Mouse (Mus musculus) lung, embryonic 14.5 days (tissue): Measurements from ENCODE around the gene Hamp. TPM values are rescaled to one million over a fixed set of nuclear protein-coding genes. Genes with fewer than 3 reads are reported as not detected.

Experiments used
- ATAC-seq: fragments of 200-750 bp; cut with Nextera tagmentation; 2 replicates; pipeline ENCODE4 v1.8.0; 2017; ENCODE audit warnings: mild to moderate bottlenecking, moderate TSS enrichment, moderate library complexity; ENCODE audit not compliant: insufficient read depth
- DNase-seq: peaks from one replicate; pipeline ENCODE4 v3.0.0-alpha.2; 2015
- H3K27ac ChIP-seq: fragments of 300-500 bp; sonication (generic); 2 replicates; pipeline ENCODE4 v1.5.1; 2014; ENCODE audit warnings: low read depth, mild to moderate bottlenecking, moderate library complexity
- H3K27me3 ChIP-seq: fragments of 300-500 bp; sonication (generic); 2 replicates; pipeline ENCODE4 v1.6.1; 2014; ENCODE audit warnings: low read length, control low read depth; ENCODE audit not compliant: insufficient read depth
- H3K36me3 ChIP-seq: fragments of 300-500 bp; sonication (generic); 2 replicates; pipeline ENCODE4 v1.6.1; 2014; ENCODE audit warnings: control low read depth; ENCODE audit not compliant: insufficient read depth
- H3K4me1 ChIP-seq: fragments of 300-500 bp; sonication (generic); 2 replicates; pipeline ENCODE4 v1.6.1; 2014; ENCODE audit warnings: antibody characterized with exemption, control low read depth; ENCODE audit not compliant: insufficient read depth
- H3K4me2 ChIP-seq: fragments of 300-500 bp; sonication (generic); 2 replicates; pipeline ENCODE4 v1.6.1; 2014; ENCODE audit warnings: mild to moderate bottlenecking
- H3K4me3 ChIP-seq: fragments of 300-500 bp; sonication (generic); 2 replicates; pipeline ENCODE4 v1.5.1; 2014; ENCODE audit warnings: low read depth, low read length
- H3K9ac ChIP-seq: fragments of 300-500 bp; sonication (generic); 2 replicates; pipeline ENCODE4 v1.6.1; 2014
- H3K9me3 ChIP-seq: fragments of 300-500 bp; sonication (generic); 2 replicates; pipeline ENCODE4 v1.6.1; 2016; ENCODE audit warnings: low read depth, low read length, control low read depth
- CTCF ChIP-seq: IDR thresholded peaks from 2 replicates; pipeline ENCODE4 v1.5.1; 2016; ENCODE audit warnings: antibody characterized with exemption, low read depth
- WGBS: fragments of 180-500 bp; shearing (Covaris S2); extraction: QIAGEN DNeasy Blood & Tissue Kit; methylation state at CpG from one replicate; pipeline ENCODE4 v1.1.7; 2014; 5-methylcytosine and 5-hydroxymethylcytosine counted together
- polyA plus RNA-seq: library from polyadenylated mRNA; unstranded; fragments of >200 nt; fragmentation: Nextera tagmentation; extraction: Ambion mirVana; gene quantifications from 2 replicates; pipeline ENCODE4 v1.2.1, GENCODE M21; 2014

Hamp gene
- polyA plus RNA-seq, 1 experiment from 2014 or later = not detected

- Histone ChIP-seq H3K27me3 (no peaks in the 10 kb centered on the region), H3K36me3 (peaks cover 25% of the 10 kb centered on the region; the same call in 1 of the 2 replicates), H3K4me3 (no peak overlapping the region), H3K4me2 (no peak overlapping the region), H3K4me1 (no peaks in the 10 kb centered on the region), H3K9ac (no peak overlapping the region), H3K27ac (no peak overlapping the region), H3K9me3 (no peaks in the 10 kb centered on the region)
- ATAC-seq (no peak), DNase-seq (no peak)
- WGBS = 92% methylated on average over 5 of the region's 5 CpGs
- TF ChIP-seq CTCF = no peak
Measured at GRCm38 (mm10) chr7:30962862-30963261, 19.0 kb upstream of the Hamp start.

- H3K27me3 ChIP-seq = no peaks in the 10 kb centered on the region
- DNase-seq (no peak), ATAC-seq (no peak)
- no peak overlapping the region for H3K9ac ChIP-seq
- no peak overlapping the region for H3K27ac ChIP-seq
- H3K4me1 ChIP-seq = no peaks in the 10 kb centered on the region
- peaks cover 26% of the 10 kb centered on the region for H3K36me3 ChIP-seq
- 88% methylated on average over 6 of the region's 6 CpGs for WGBS
- H3K4me2 ChIP-seq = no peak overlapping the region
- H3K4me3 ChIP-seq = no peak overlapping the region
- TF ChIP-seq CTCF = no peak
- H3K9me3 ChIP-seq = no peaks in the 10 kb centered on the region
Measured at GRCm38 (mm10) chr7:30959786-30960349, 16.0 kb upstream of the Hamp start.

GRCm38 (mm10) chr7:30958866-30959487 is 15.1 kb upstream of the Hamp start:
- H3K4me2 ChIP-seq = no peak overlapping the region; the same call in 1 of the 2 replicates
- no peak for DNase-seq
- WGBS = 96% methylated on average over 9 of the region's 9 CpGs
- no peaks in the 10 kb centered on the region for H3K9me3 ChIP-seq
- H3K4me1 ChIP-seq = no peaks in the 10 kb centered on the region
- H3K27ac ChIP-seq = no peak overlapping the region
- no peak for TF ChIP-seq CTCF
- H3K4me3 ChIP-seq = no peak overlapping the region
- no peak for ATAC-seq
- H3K36me3 ChIP-seq = peaks cover 35% of the 10 kb centered on the region
- H3K27me3 ChIP-seq = no peaks in the 10 kb centered on the region
- H3K9ac ChIP-seq = no peak overlapping the region

DNA sequence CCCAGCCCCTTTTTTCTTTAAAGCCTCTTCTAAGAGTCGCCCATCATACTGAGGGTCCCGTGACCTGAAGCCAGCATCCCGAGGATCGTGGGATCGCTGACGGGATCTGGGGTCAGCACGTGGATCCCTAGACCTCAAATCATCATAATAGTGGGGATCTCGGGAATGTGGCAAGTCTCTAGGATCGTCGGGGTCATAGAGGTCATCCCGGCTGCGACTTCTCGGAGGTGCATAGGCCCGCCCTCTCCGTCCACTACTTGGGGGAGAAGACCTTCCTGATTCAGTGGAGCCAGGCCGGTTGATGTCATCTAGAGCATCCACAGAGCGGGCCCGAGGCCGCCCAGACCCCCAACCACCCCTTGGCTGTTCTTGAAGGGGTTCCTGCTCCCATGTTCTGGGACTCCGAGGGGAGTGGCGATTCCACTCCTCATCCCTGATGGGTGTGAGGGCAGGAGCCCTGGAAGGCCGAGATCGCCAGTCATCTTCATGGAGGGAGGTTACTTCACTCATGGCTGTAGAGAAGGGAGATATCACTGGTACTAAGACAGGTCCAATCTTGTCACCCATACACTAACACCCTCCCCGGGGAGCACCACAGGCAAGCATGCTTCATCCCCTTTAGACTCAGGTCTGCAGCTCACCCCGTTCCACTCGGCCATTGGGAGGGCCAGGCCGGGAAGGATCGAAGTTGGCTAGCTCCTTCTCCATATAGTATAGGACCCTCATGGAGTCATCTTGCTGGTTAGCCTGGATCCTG is 14.5 kb upstream of the Hamp start:
- WGBS = 67% methylated on average over 28 of the region's 28 CpGs
- Histone ChIP-seq H3K9me3 (no peaks in the 10 kb centered on the region), H3K9ac (peak overlapping the region; percentile 99), H3K36me3 (peaks cover 42% of the 10 kb centered on the region), H3K4me2 (peak overlapping the region; percentile 88), H3K27me3 (no peaks in the 10 kb centered on the region), H3K4me3 (peak overlapping the region; percentile 97), H3K27ac (peak overlapping the region; percentile 98; the same call in 1 of the 2 replicates), H3K4me1 (no peaks in the 10 kb centered on the region)
- ATAC-seq (no peak), DNase-seq (no peak)
- no peak for TF ChIP-seq CTCF

DNA sequence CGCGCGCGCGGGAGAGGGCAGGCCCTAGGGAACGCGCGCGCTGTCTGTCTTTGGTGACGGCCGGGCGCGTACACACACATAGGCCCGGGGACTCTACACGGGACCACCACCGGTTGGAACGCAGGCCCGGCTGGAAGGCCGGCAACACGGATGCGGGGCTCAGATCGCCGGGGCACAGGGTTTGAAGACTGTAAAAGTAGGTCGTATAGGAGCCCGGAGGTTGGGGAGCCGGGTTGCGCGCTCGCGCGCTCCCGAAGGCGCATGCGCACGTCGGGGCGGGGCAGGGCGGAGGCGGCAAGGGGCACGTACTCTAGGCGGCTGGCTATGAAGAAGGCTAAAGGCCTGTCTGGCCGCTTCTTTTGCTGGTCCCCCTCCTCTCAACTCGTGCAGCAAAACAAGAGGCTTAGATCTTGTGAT is 13.5 kb upstream of the Hamp start:
- ATAC-seq (peak; percentile 65), DNase-seq (peak; percentile 92)
- no peak for TF ChIP-seq CTCF
- H3K36me3 ChIP-seq = peaks cover 51% of the 10 kb centered on the region
- H3K4me3 ChIP-seq = peak overlapping the region; percentile 97
- no peaks in the 10 kb centered on the region for H3K27me3 ChIP-seq
- WGBS = 0% methylated on average over 39 of the region's 43 CpGs
- H3K9ac ChIP-seq = peak overlapping the region; percentile 99
- peak overlapping the region; percentile 98 for H3K27ac ChIP-seq
- no peaks in the 10 kb centered on the region for H3K4me1 ChIP-seq
- H3K9me3 ChIP-seq = no peaks in the 10 kb centered on the region
- peak overlapping the region; percentile 88 for H3K4me2 ChIP-seq

- ATAC-seq (peak; percentile 63), DNase-seq (peak; percentile 86)
- no peak for TF ChIP-seq CTCF
- Histone ChIP-seq H3K4me2 (peak within 1 kb of the TSS; percentile 88), H3K9me3 (no peaks in the 10 kb centered on the region), H3K27me3 (no peaks in the 10 kb centered on the region), H3K9ac (peak within 1 kb of the TSS; percentile 99), H3K36me3 (peaks cover 56% of the 10 kb centered on the region), H3K4me1 (no peaks in the 10 kb centered on the region), H3K4me3 (peak within 1 kb of the TSS; percentile 97), H3K27ac (peak within 1 kb of the TSS; percentile 98)
- under 1% methylated on average over 63 of the region's 82 CpGs for WGBS
Measured at GRCm38 (mm10) chr7:30956756-30957366, 13.0 kb upstream of the Hamp start, which contains the start of gene Usf2. Gene Usf2 (minus strand): TSS chr7:30956803.
